Mouse (Mus musculus): ENCODE results near the gene Nlgn1.

DNA sequence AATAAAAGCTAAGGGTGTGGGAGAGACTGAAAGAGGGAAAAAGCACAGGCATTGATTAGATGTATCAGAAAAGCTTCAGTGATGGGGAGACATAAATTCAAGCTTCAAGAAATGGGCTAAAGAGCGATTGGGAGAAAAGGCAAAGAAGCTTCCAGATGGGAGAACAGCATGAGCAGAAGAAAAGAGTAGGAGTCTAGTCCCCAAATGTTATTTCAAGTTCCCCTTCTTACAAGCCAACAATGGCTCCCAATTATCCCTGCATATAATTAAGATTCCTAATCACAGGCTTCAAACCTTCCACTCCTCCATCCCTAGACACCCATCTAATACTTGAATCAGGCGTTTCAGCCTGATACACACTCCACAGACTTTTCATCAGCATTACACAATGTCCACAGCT lies 292.6 kb downstream of the Nlgn1 start:
- no peak for TF ChIP-seq CTCF (IDR thresholded peaks at IDR 0.05; ENCODE audit: low read depth, low read length)
- no peak for TF ChIP-seq EP300 (IDR thresholded peaks at IDR 0.05; ENCODE audit: insufficient read depth, low read depth, low read length)
- TF ChIP-seq POLR2A (IDR thresholded peaks at IDR 0.05; ENCODE audit: insufficient read depth, low read length): no peak

Measured in ES-Bruce4 (cell line).